8 mouse cellular contexts compared by ENCODE assay signal in the genomic region with DNA sequence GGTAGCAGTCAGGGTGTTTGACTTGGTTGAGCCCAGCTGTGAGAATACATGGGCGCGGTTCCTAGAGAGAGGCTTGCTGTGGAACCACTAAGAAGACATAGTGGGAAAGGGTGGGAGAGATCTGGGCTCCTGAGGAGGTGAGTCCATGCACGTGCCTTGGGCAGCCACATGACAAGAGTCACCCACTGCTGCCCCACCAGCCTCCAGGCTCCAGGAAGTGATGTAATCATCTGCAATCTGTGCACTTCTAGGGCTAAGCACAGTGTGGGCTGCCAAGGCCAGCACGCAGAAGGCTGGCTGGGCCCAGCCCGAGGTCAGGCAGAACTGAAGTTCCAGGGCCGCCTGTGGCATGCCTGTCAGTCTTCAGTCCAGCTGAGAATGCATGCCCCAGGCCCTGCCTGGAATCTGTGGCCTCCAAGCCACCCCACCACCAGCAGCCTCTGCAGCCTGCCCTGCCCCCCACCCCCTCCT. TPM values are rescaled to one million over a fixed set of nuclear protein-coding genes. Genes with fewer than 3 reads are reported as not detected.
DNase-seq lines count a peak whose midpoint lies in the region; ATAC-seq lines count a peak whose summit lies in the region.

No protein-coding gene starts in this region.

- peak; percentile 47 for ATAC-seq in heart, embryonic 16.5 days (replicated peaks; ENCODE audit: extremely low read depth, insufficient read depth, low FRiP score)
- ATAC-seq in lung, embryonic 16.5 days (ENCODE audit: low read depth): peak; percentile 56

- no peaks in the 10 kb centered on the region for H3K27me3 ChIP-seq in heart, embryonic 16.5 days (ENCODE audit: control insufficient read depth, insufficient read depth, low read length)
- no peaks in the 10 kb centered on the region for H3K27me3 ChIP-seq in lung, embryonic 16.5 days (ENCODE audit: control insufficient read depth, insufficient read depth, low read depth, low read length)

- peak overlapping the region; percentile 87 for H3K27ac ChIP-seq in heart, embryonic 16.5 days (ENCODE audit: low read length)
- peak overlapping the region; percentile 51 for H3K27ac ChIP-seq in lung, embryonic 16.5 days (ENCODE audit: low read length)

- peaks cover 71% of the 10 kb centered on the region for H3K4me1 ChIP-seq in heart, embryonic 16.5 days (ENCODE audit: control insufficient read depth, insufficient read depth, low read length)
- peaks cover 42% of the 10 kb centered on the region for H3K4me1 ChIP-seq in lung, embryonic 16.5 days (replicated peaks; ENCODE audit: control insufficient read depth, insufficient read depth, low read length)

- no peaks in the 10 kb centered on the region for H3K9me3 ChIP-seq in heart, embryonic 16.5 days (replicated peaks; ENCODE audit: control insufficient read depth, low read length)
- H3K9me3 ChIP-seq in lung, embryonic 16.5 days (ENCODE audit: control insufficient read depth, low read length): no peaks in the 10 kb centered on the region

- peaks cover 16% of the 10 kb centered on the region for H3K36me3 ChIP-seq in heart, embryonic 16.5 days (ENCODE audit: control insufficient read depth, insufficient read depth)
- peaks cover 3% of the 10 kb centered on the region; the same call in 1 of the 2 replicates for H3K36me3 ChIP-seq in lung, embryonic 16.5 days (ENCODE audit: control insufficient read depth, insufficient read depth, low read length)

- peak overlapping the region; percentile 38 for H3K9ac ChIP-seq in heart, embryonic 16.5 days (ENCODE audit: low read length)
- no peak overlapping the region for H3K9ac ChIP-seq in lung, embryonic 16.5 days (ENCODE audit: low read length)

- H3K4me3 ChIP-seq in heart, embryonic 16.5 days (ENCODE audit: low read length): no peak overlapping the region
- H3K4me3 ChIP-seq in lung, embryonic 16.5 days (ENCODE audit: low read length): no peak overlapping the region

- intact Hi-C loops in gastrocnemius, postnatal 36 days (cut with DNase I): no loop called here

- WGBS in heart, embryonic 16.5 days: 33% methylated on average over 6 of the region's 6 CpGs
- WGBS in lung, embryonic 16.5 days: 40% methylated on average over 6 of the region's 6 CpGs

- no peak overlapping the region for H3K4me2 ChIP-seq in heart, embryonic 16.5 days (ENCODE audit: low read depth, low read length)
- no peak overlapping the region for H3K4me2 ChIP-seq in lung, embryonic 16.5 days (ENCODE audit: low read depth, low read length)

- DNase-seq in gastrocnemius, postnatal 25 days: peak; percentile 63
- no peak for DNase-seq in gastrocnemius, postnatal 36 days
- DNase-seq in NIH3T3 (ENCODE audit: low read depth): peak; percentile 64
- DNase-seq in urinary bladder, postnatal 4 days (ENCODE audit: low spot score in 2 of 2): no peak
- DNase-seq in cerebellum, adult 8-10 months: no peak
- DNase-seq in right cerebral cortex, postnatal 4 days: no peak

RNA-seq across cellular contexts. Expression of gene Zmiz1, which starts 46.3 kb away (rescaled TPM):
- 10 to 100 TPM; 26.4 to 29.8 TPM for total RNA-seq in gastrocnemius, postnatal 25 days (2021)
- total RNA-seq in gastrocnemius, postnatal 36 days (2021): 10 to 100 TPM; 24.3 to 27.2 TPM
- polyA plus RNA-seq in heart, embryonic 16.5 days (2015; fragmentation: Nextera tagmentation; extraction: Ambion mirVana): 20.6 and 22.6 TPM in 2 replicates
- polyA plus RNA-seq in lung, embryonic 16.5 days (2015; fragmentation: Nextera tagmentation; extraction: Ambion mirVana): 20.4 and 22.4 TPM in 2 replicates

Comparison
In these comparisons a context has a peak if more than half of its experiments do, and no peak if none do; other contexts are left out.
1. DNase-seq: peak in gastrocnemius, postnatal 25 days (single experiment) and NIH3T3 (single experiment); none in gastrocnemius, postnatal 36 days (0 of 2), urinary bladder, postnatal 4 days (0 of 2), cerebellum, adult 8-10 months (single experiment) and right cerebral cortex, postnatal 4 days (single experiment).